Mouse (Mus musculus): ENCODE measurements at regions not wholly inside any gene's neighbourhood (a gene's known extent, or its start where the extent isn't known, plus 50 kb on each side); places are given as distances from the start of the nearest gene placed in this dataset.
A peak's percentile ranks its signal among the peaks of the same experiment; 100 is the strongest.

- DNase-seq (ENCODE audit: low spot score): peak; percentile 62
- no peaks in the 10 kb centered on the region for H3K4me1 ChIP-seq (ENCODE audit: control insufficient read depth, insufficient read depth, low read length)
- no peaks in the 10 kb centered on the region for H3K36me3 ChIP-seq (ENCODE audit: control insufficient read depth, insufficient read depth, low read length)
- H3K27me3 ChIP-seq (ENCODE audit: control insufficient read depth, insufficient read depth, low read length): no peaks in the 10 kb centered on the region
- H3K9ac ChIP-seq (ENCODE audit: low read length): no peak overlapping the region
- ATAC-seq (ENCODE audit: insufficient read depth, low FRiP score, low TSS enrichment): no peak
- no peak overlapping the region for H3K27ac ChIP-seq (ENCODE audit: low read depth, low read length)
- no peak overlapping the region for H3K4me2 ChIP-seq (ENCODE audit: low read depth)
- no peak overlapping the region for H3K4me3 ChIP-seq (ENCODE audit: low read depth, low read length)
- H3K9me3 ChIP-seq (ENCODE audit: control insufficient read depth, low read length): no peaks in the 10 kb centered on the region
- 3% methylated on average over 2 of the region's 2 CpGs for WGBS
Measured at GRCm38 (mm10) chr1:95762244-95762643, 94.9 kb upstream of the St8sia4 start.

- DNase-seq (ENCODE audit: low spot score): no peak
- Histone ChIP-seq H3K27ac (ENCODE audit: low read depth, low read length) (no peak overlapping the region), H3K9ac (ENCODE audit: low read length) (no peak overlapping the region), H3K4me2 (ENCODE audit: low read depth) (no peak overlapping the region), H3K4me3 (ENCODE audit: low read depth, low read length) (no peak overlapping the region), H3K4me1 (ENCODE audit: control insufficient read depth, insufficient read depth, low read length) (no peaks in the 10 kb centered on the region), H3K36me3 (ENCODE audit: control insufficient read depth, insufficient read depth, low read length) (no peaks in the 10 kb centered on the region), H3K9me3 (ENCODE audit: control insufficient read depth, low read length) (no peaks in the 10 kb centered on the region), H3K27me3 (ENCODE audit: control insufficient read depth, insufficient read depth, low read length) (no peaks in the 10 kb centered on the region)
- ATAC-seq (ENCODE audit: insufficient read depth, low FRiP score, low TSS enrichment): 0 out of 2 replicates have a peak, but pooled peaks have one; percentile 31
- 84% methylated on average over 8 of the region's 8 CpGs for WGBS
Measured at GRCm38 (mm10) chr1:95754071-95754915, 86.9 kb upstream of the St8sia4 start.

- WGBS: 97% methylated on average over 1 of the region's 1 CpGs
- no peaks in the 10 kb centered on the region for H3K4me1 ChIP-seq (ENCODE audit: control insufficient read depth, insufficient read depth, low read length)
- no peak overlapping the region for H3K4me3 ChIP-seq (ENCODE audit: low read depth, low read length)
- H3K4me2 ChIP-seq (ENCODE audit: low read depth): no peak overlapping the region
- H3K9me3 ChIP-seq (ENCODE audit: control insufficient read depth, low read length): no peaks in the 10 kb centered on the region
- no peak overlapping the region for H3K27ac ChIP-seq (ENCODE audit: low read depth, low read length)
- ATAC-seq (ENCODE audit: insufficient read depth, low FRiP score, low TSS enrichment) (no peak), DNase-seq (ENCODE audit: low spot score) (no peak)
- no peaks in the 10 kb centered on the region for H3K36me3 ChIP-seq (ENCODE audit: control insufficient read depth, insufficient read depth, low read length)
- H3K9ac ChIP-seq (ENCODE audit: low read length): no peak overlapping the region
- H3K27me3 ChIP-seq (ENCODE audit: control insufficient read depth, insufficient read depth, low read length): no peaks in the 10 kb centered on the region
Measured at GRCm38 (mm10) chr1:95753517-95753916, 86.1 kb upstream of the St8sia4 start.

GRCm38 (mm10) chr1:95748940-95749339 is 81.6 kb upstream of the St8sia4 start:
- Histone ChIP-seq H3K27me3 (ENCODE audit: control insufficient read depth, insufficient read depth, low read length) (no peaks in the 10 kb centered on the region), H3K4me2 (ENCODE audit: low read depth) (no peak overlapping the region), H3K9me3 (ENCODE audit: control insufficient read depth, low read length) (no peaks in the 10 kb centered on the region), H3K27ac (ENCODE audit: low read depth, low read length) (no peak overlapping the region), H3K9ac (ENCODE audit: low read length) (no peak overlapping the region), H3K36me3 (ENCODE audit: control insufficient read depth, insufficient read depth, low read length) (no peaks in the 10 kb centered on the region), H3K4me1 (ENCODE audit: control insufficient read depth, insufficient read depth, low read length) (no peaks in the 10 kb centered on the region), H3K4me3 (ENCODE audit: low read depth, low read length) (no peak overlapping the region)
- WGBS: 92% methylated on average over 1 of the region's 1 CpGs
- no peak for ATAC-seq (ENCODE audit: insufficient read depth, low FRiP score, low TSS enrichment)
- DNase-seq (ENCODE audit: low spot score): no peak

GRCm38 (mm10) chr1:95747287-95747686 is 79.9 kb upstream of the St8sia4 start:
- H3K9ac ChIP-seq (ENCODE audit: low read length): no peak overlapping the region
- H3K4me2 ChIP-seq (ENCODE audit: low read depth): no peak overlapping the region
- no peaks in the 10 kb centered on the region for H3K9me3 ChIP-seq (ENCODE audit: control insufficient read depth, low read length)
- H3K27ac ChIP-seq (ENCODE audit: low read depth, low read length): no peak overlapping the region
- H3K36me3 ChIP-seq (ENCODE audit: control insufficient read depth, insufficient read depth, low read length): no peaks in the 10 kb centered on the region
- no peaks in the 10 kb centered on the region for H3K4me1 ChIP-seq (ENCODE audit: control insufficient read depth, insufficient read depth, low read length)
- 90% methylated on average over 2 of the region's 2 CpGs for WGBS
- ATAC-seq (ENCODE audit: insufficient read depth, low FRiP score, low TSS enrichment) (no peak), DNase-seq (ENCODE audit: low spot score) (no peak)
- H3K4me3 ChIP-seq (ENCODE audit: low read depth, low read length): no peak overlapping the region
- H3K27me3 ChIP-seq (ENCODE audit: control insufficient read depth, insufficient read depth, low read length): no peaks in the 10 kb centered on the region

- Histone ChIP-seq H3K27me3 (ENCODE audit: control insufficient read depth, insufficient read depth, low read length) (no peaks in the 10 kb centered on the region), H3K36me3 (ENCODE audit: control insufficient read depth, insufficient read depth, low read length) (no peaks in the 10 kb centered on the region), H3K9me3 (ENCODE audit: control insufficient read depth, low read length) (no peaks in the 10 kb centered on the region), H3K4me1 (ENCODE audit: control insufficient read depth, insufficient read depth, low read length) (no peaks in the 10 kb centered on the region), H3K9ac (ENCODE audit: low read length) (no peak overlapping the region), H3K4me2 (ENCODE audit: low read depth) (no peak overlapping the region), H3K27ac (ENCODE audit: low read depth, low read length) (no peak overlapping the region), H3K4me3 (ENCODE audit: low read depth, low read length) (no peak overlapping the region)
- 67% methylated on average over 2 of the region's 2 CpGs for WGBS
- no peak for ATAC-seq (ENCODE audit: insufficient read depth, low FRiP score, low TSS enrichment)
- no peak for DNase-seq (ENCODE audit: low spot score)
Measured at GRCm38 (mm10) chr1:95744446-95744845, 77.1 kb upstream of the St8sia4 start.

- Histone ChIP-seq H3K9me3 (ENCODE audit: control insufficient read depth, low read length) (no peaks in the 10 kb centered on the region), H3K4me2 (ENCODE audit: low read depth) (no peak overlapping the region), H3K27me3 (ENCODE audit: control insufficient read depth, insufficient read depth, low read length) (no peaks in the 10 kb centered on the region), H3K36me3 (ENCODE audit: control insufficient read depth, insufficient read depth, low read length) (no peaks in the 10 kb centered on the region), H3K27ac (ENCODE audit: low read depth, low read length) (no peak overlapping the region), H3K9ac (ENCODE audit: low read length) (no peak overlapping the region), H3K4me3 (ENCODE audit: low read depth, low read length) (no peak overlapping the region), H3K4me1 (ENCODE audit: control insufficient read depth, insufficient read depth, low read length) (no peaks in the 10 kb centered on the region)
- DNase-seq (ENCODE audit: low spot score) (no peak), ATAC-seq (ENCODE audit: insufficient read depth, low FRiP score, low TSS enrichment) (no peak)
- 90% methylated on average over 2 of the region's 2 CpGs for WGBS
Measured at GRCm38 (mm10) chr1:95743334-95743733, 76.0 kb upstream of the St8sia4 start.

- ATAC-seq (ENCODE audit: insufficient read depth, low FRiP score, low TSS enrichment): no peak
Measured at GRCm38 (mm10) chr1:95719449-95719848, 52.1 kb upstream of the St8sia4 start.

GRCm38 (mm10) chr1:95718794-95719193 is 51.4 kb upstream of the St8sia4 start:
- no peaks in the 10 kb centered on the region for H3K9me3 ChIP-seq (ENCODE audit: control insufficient read depth, low read length)
- no peak overlapping the region for H3K27ac ChIP-seq (ENCODE audit: low read depth, low read length)
- H3K9ac ChIP-seq (ENCODE audit: low read length): no peak overlapping the region
- H3K4me3 ChIP-seq (ENCODE audit: low read depth, low read length): no peak overlapping the region
- DNase-seq (ENCODE audit: low spot score): no peak
- no peaks in the 10 kb centered on the region for H3K36me3 ChIP-seq (ENCODE audit: control insufficient read depth, insufficient read depth, low read length)
- H3K4me2 ChIP-seq (ENCODE audit: low read depth): no peak overlapping the region
- 96% methylated on average over 1 of the region's 1 CpGs for WGBS
- ATAC-seq (ENCODE audit: insufficient read depth, low FRiP score, low TSS enrichment): no peak
- no peaks in the 10 kb centered on the region for H3K27me3 ChIP-seq (ENCODE audit: control insufficient read depth, insufficient read depth, low read length)
- no peaks in the 10 kb centered on the region for H3K4me1 ChIP-seq (ENCODE audit: control insufficient read depth, insufficient read depth, low read length)

More at GRCm38 (mm10) chr1:95719449-95719848, 52.1 kb upstream of the St8sia4 start:
- H3K4me1 ChIP-seq (ENCODE audit: control insufficient read depth, insufficient read depth, low read length): no peaks in the 10 kb centered on the region
- WGBS: 64% methylated on average over 2 of the region's 2 CpGs
- no peak overlapping the region for H3K27ac ChIP-seq (ENCODE audit: low read depth, low read length)
- no peak for DNase-seq (ENCODE audit: low spot score)
- no peaks in the 10 kb centered on the region for H3K27me3 ChIP-seq (ENCODE audit: control insufficient read depth, insufficient read depth, low read length)
- H3K9ac ChIP-seq (ENCODE audit: low read length): no peak overlapping the region
- no peaks in the 10 kb centered on the region for H3K9me3 ChIP-seq (ENCODE audit: control insufficient read depth, low read length)
- no peak overlapping the region for H3K4me2 ChIP-seq (ENCODE audit: low read depth)
- no peak overlapping the region for H3K4me3 ChIP-seq (ENCODE audit: low read depth, low read length)
- H3K36me3 ChIP-seq (ENCODE audit: control insufficient read depth, insufficient read depth, low read length): no peaks in the 10 kb centered on the region

Data from neural tube, embryonic 11.5 days (tissue).